Mouse (Mus musculus): Measurements from ENCODE around the gene Elavl2. TPM values are rescaled to one million over a fixed set of nuclear protein-coding genes. Genes with fewer than 3 reads are reported as not detected.

The Elavl2 gene
- total RNA-seq (2014; rRNA removed) (0.27 TPM in 1 of 2 replicates, not detected in the other), polyA plus RNA-seq (2012; rRNA removed) (not detected in 2 replicates)

- no peak for DNase-seq (ENCODE audit: extremely low read depth, low read depth, low spot score)
- Histone ChIP-seq H3K79me2 (ENCODE audit: control insufficient read depth, insufficient read depth, low read length) (no peaks in the 10 kb centered on the region), H3K9ac (ENCODE audit: low read depth, low read length) (no peak within 1 kb of the TSS), H3K27ac (replicated peaks; ENCODE audit: insufficient read depth, low read depth, low read length) (no peak within 1 kb of the TSS), H3K36me3 (ENCODE audit: control insufficient read depth, insufficient read depth, low read length) (no peaks in the 10 kb centered on the region), H3K4me3 (ENCODE audit: insufficient read depth, low read depth, low read length) (no peak within 1 kb of the TSS), H3K27me3 (ENCODE audit: control insufficient read depth, insufficient read depth, low read length) (0 out of 2 replicates have a peak, but pooled peaks cover 3% of the 10 kb centered on the region), H3K4me1 (ENCODE audit: control insufficient read depth, insufficient read depth, low read length) (no peaks in the 10 kb centered on the region)
- 2% methylated on average over 28 of the region's 28 CpGs for WGBS
- TF ChIP-seq POLR2A (IDR thresholded peaks at IDR 0.05; ENCODE audit: extremely low read depth, insufficient read depth, low read length) = no peak
- no peak for TF ChIP-seq CTCF (IDR thresholded peaks at IDR 0.05; ENCODE audit: low read depth, low read length)
Observed at GRCm38 (mm10) chr4:91400423-91400822, at the start of gene Elavl2. Elavl2 (minus strand) TSS chr4:91400785.

GRCm38 (mm10) chr4:91447887-91448286 lies 47.3 kb upstream of the Elavl2 start:
- DNase-seq (ENCODE audit: extremely low read depth, low read depth, low spot score) = no peak
- WGBS = 65% methylated on average over 2 of the region's 2 CpGs
- no peak for TF ChIP-seq CTCF (IDR thresholded peaks at IDR 0.05; ENCODE audit: low read depth, low read length)
- TF ChIP-seq POLR2A (IDR thresholded peaks at IDR 0.05; ENCODE audit: extremely low read depth, insufficient read depth, low read length) = no peak
- H3K79me2 ChIP-seq (ENCODE audit: control insufficient read depth, insufficient read depth, low read length) = no peaks in the 10 kb centered on the region
- H3K36me3 ChIP-seq (ENCODE audit: control insufficient read depth, insufficient read depth, low read length) = no peaks in the 10 kb centered on the region
- no peak overlapping the region for H3K4me3 ChIP-seq (ENCODE audit: insufficient read depth, low read depth, low read length)
- no peaks in the 10 kb centered on the region for H3K27me3 ChIP-seq (ENCODE audit: control insufficient read depth, insufficient read depth, low read length)
- H3K27ac ChIP-seq (replicated peaks; ENCODE audit: insufficient read depth, low read depth, low read length) = no peak overlapping the region
- H3K9ac ChIP-seq (ENCODE audit: low read depth, low read length) = no peak overlapping the region
- no peaks in the 10 kb centered on the region for H3K4me1 ChIP-seq (ENCODE audit: control insufficient read depth, insufficient read depth, low read length)

- no peak overlapping the region for H3K4me3 ChIP-seq (ENCODE audit: insufficient read depth, low read depth, low read length)
- 78% methylated on average over 1 of the region's 1 CpGs for WGBS
- no peak for DNase-seq (ENCODE audit: extremely low read depth, low read depth, low spot score)
Observed at GRCm38 (mm10) chr4:91415582-91415981, 15.0 kb upstream of the Elavl2 start.

GRCm38 (mm10) chr4:91405047-91405446 lies 4.5 kb upstream of the Elavl2 start:
- TF ChIP-seq CTCF (IDR thresholded peaks at IDR 0.05; ENCODE audit: low read depth, low read length) (no peak), POLR2A (IDR thresholded peaks at IDR 0.05; ENCODE audit: extremely low read depth, insufficient read depth, low read length) (no peak)
- H3K36me3 ChIP-seq (ENCODE audit: control insufficient read depth, insufficient read depth, low read length) = no peaks in the 10 kb centered on the region
- H3K79me2 ChIP-seq (ENCODE audit: control insufficient read depth, insufficient read depth, low read length) = no peaks in the 10 kb centered on the region
- no peaks in the 10 kb centered on the region for H3K4me1 ChIP-seq (ENCODE audit: control insufficient read depth, insufficient read depth, low read length)
- no peak overlapping the region for H3K27ac ChIP-seq (replicated peaks; ENCODE audit: insufficient read depth, low read depth, low read length)
- 75% methylated on average over 3 of the region's 3 CpGs for WGBS
- H3K27me3 ChIP-seq (ENCODE audit: control insufficient read depth, insufficient read depth, low read length) = 0 out of 2 replicates have a peak, but pooled peaks cover 3% of the 10 kb centered on the region
- H3K9ac ChIP-seq (ENCODE audit: low read depth, low read length) = no peak overlapping the region
- DNase-seq (ENCODE audit: extremely low read depth, low read depth, low spot score) = no peak
- H3K4me3 ChIP-seq (ENCODE audit: insufficient read depth, low read depth, low read length) = no peak overlapping the region

More at GRCm38 (mm10) chr4:91415582-91415981, 15.0 kb upstream of the Elavl2 start:
- H3K4me1 ChIP-seq (ENCODE audit: control insufficient read depth, insufficient read depth, low read length) = no peaks in the 10 kb centered on the region
- H3K27me3 ChIP-seq (ENCODE audit: control insufficient read depth, insufficient read depth, low read length) = no peaks in the 10 kb centered on the region
- TF ChIP-seq CTCF (IDR thresholded peaks at IDR 0.05; ENCODE audit: low read depth, low read length) (no peak), POLR2A (IDR thresholded peaks at IDR 0.05; ENCODE audit: extremely low read depth, insufficient read depth, low read length) (no peak)
- no peak overlapping the region for H3K9ac ChIP-seq (ENCODE audit: low read depth, low read length)
- no peaks in the 10 kb centered on the region for H3K36me3 ChIP-seq (ENCODE audit: control insufficient read depth, insufficient read depth, low read length)
- no peaks in the 10 kb centered on the region for H3K79me2 ChIP-seq (ENCODE audit: control insufficient read depth, insufficient read depth, low read length)
- H3K27ac ChIP-seq (replicated peaks; ENCODE audit: insufficient read depth, low read depth, low read length) = no peak overlapping the region

- H3K9ac ChIP-seq (ENCODE audit: low read depth, low read length) = no peak overlapping the region
Observed at GRCm38 (mm10) chr4:91399510-91400196, 932 bp downstream of the Elavl2 start.

More at GRCm38 (mm10) chr4:91399510-91400196, 932 bp downstream of the Elavl2 start:
- no peak overlapping the region for H3K27ac ChIP-seq (replicated peaks; ENCODE audit: insufficient read depth, low read depth, low read length)
- no peaks in the 10 kb centered on the region for H3K79me2 ChIP-seq (ENCODE audit: control insufficient read depth, insufficient read depth, low read length)
- H3K4me1 ChIP-seq (ENCODE audit: control insufficient read depth, insufficient read depth, low read length) = no peaks in the 10 kb centered on the region
- 1% methylated on average over 17 of the region's 17 CpGs for WGBS
- H3K4me3 ChIP-seq (ENCODE audit: insufficient read depth, low read depth, low read length) = no peak overlapping the region
- DNase-seq (ENCODE audit: extremely low read depth, low read depth, low spot score) = no peak
- no peaks in the 10 kb centered on the region for H3K36me3 ChIP-seq (ENCODE audit: control insufficient read depth, insufficient read depth, low read length)
- H3K27me3 ChIP-seq (ENCODE audit: control insufficient read depth, insufficient read depth, low read length) = 0 out of 2 replicates have a peak, but pooled peaks cover 3% of the 10 kb centered on the region
- no peak for TF ChIP-seq CTCF (IDR thresholded peaks at IDR 0.05; ENCODE audit: low read depth, low read length)
- no peak for TF ChIP-seq POLR2A (IDR thresholded peaks at IDR 0.05; ENCODE audit: extremely low read depth, insufficient read depth, low read length)

Data from liver, adult 2 months (tissue).